Mouse (Mus musculus): Measurements from ENCODE around the gene Fam81a. TPM values are rescaled to one million over a fixed set of nuclear protein-coding genes. Genes with fewer than 3 reads are reported as not detected.

Gene Fam81a
- polyA plus RNA-seq, 1 experiment from 2014 or later: 42.5 TPM

GRCm38 (mm10) chr9:70039597-70040385 lies 102.6 kb downstream of the Fam81a start:
- Histone ChIP-seq H3K4me2 (no peak overlapping the region), H3K9me3 (replicated peaks) (no peaks in the 10 kb centered on the region), H3K36me3 (no peaks in the 10 kb centered on the region), H3K9ac (no peak overlapping the region), H3K4me1 (replicated peaks) (no peaks in the 10 kb centered on the region), H3K4me3 (no peak overlapping the region), H3K27ac (no peak overlapping the region), H3K27me3 (no peaks in the 10 kb centered on the region)
- 82% methylated on average over 6 of the region's 6 CpGs for WGBS
- no peak for ATAC-seq (replicated peaks; ENCODE audit: insufficient number of reproducible peaks, insufficient read depth, low FRiP score, low read depth)

Other genes with a start within 250 kb of the Fam81a start
- gene Bnip2, start 153.1 kb downstream of the Fam81a start, polyA plus RNA-seq (2015; fragmentation: Nextera tagmentation; extraction: Ambion mirVana): 109 and 113 TPM in 2 replicates
- 147 and 155 TPM in 2 replicates for gene Gtf2a2, start 130.0 kb downstream of the Fam81a start, polyA plus RNA-seq (2015; fragmentation: Nextera tagmentation; extraction: Ambion mirVana)
- 0.04 TPM in 1 of 2 replicates, not detected in the other for gene Gcnt3, start 104.5 kb downstream of the Fam81a start, polyA plus RNA-seq (2015; fragmentation: Nextera tagmentation; extraction: Ambion mirVana)
- 11.8 and 15.2 TPM in 2 replicates for gene Myo1e, start 64.8 kb upstream of the Fam81a start, polyA plus RNA-seq (2015; fragmentation: Nextera tagmentation; extraction: Ambion mirVana)